Mouse (Mus musculus) lung, postnatal 0 days (tissue): ENCODE results near the gene Casp7. TPM values are rescaled to one million over a fixed set of nuclear protein-coding genes. Genes with fewer than 3 reads are reported as not detected.

Experiments used
- ATAC-seq: fragments of 200-750 bp; cut with Nextera tagmentation; 2 replicates; pipeline ENCODE4 v1.8.0; 2017; ENCODE audit warnings: moderate library complexity
- DNase-seq: peaks from one replicate; pipeline ENCODE4 v3.0.0-alpha.2; 2016; ENCODE audit warnings: low spot score
- H3K27ac ChIP-seq: fragments of 300-500 bp; sonication (generic); 2 replicates; pipeline ENCODE4 v1.5.1; 2014; ENCODE audit warnings: antibody characterized with exemption, mild to moderate bottlenecking, low read length, mixed read lengths
- H3K27me3 ChIP-seq: fragments of 300-500 bp; sonication (generic); replicated peaks from 2 replicates; pipeline ENCODE4 v1.6.1; 2014; ENCODE audit warnings: low read length, mixed read lengths; ENCODE audit not compliant: insufficient read depth
- H3K36me3 ChIP-seq: fragments of 300-500 bp; sonication (generic); 2 replicates; pipeline ENCODE4 v1.6.1; 2014; ENCODE audit warnings: low read length, mixed read lengths; ENCODE audit not compliant: insufficient read depth
- H3K4me1 ChIP-seq: fragments of 300-500 bp; sonication (generic); 2 replicates; pipeline ENCODE4 v1.6.1; 2014; ENCODE audit warnings: antibody characterized with exemption, low read depth, low read length, mixed read lengths; ENCODE audit not compliant: insufficient read depth
- H3K4me2 ChIP-seq: fragments of 300-500 bp; sonication (generic); replicated peaks from 2 replicates; pipeline ENCODE4 v1.6.1; 2014; ENCODE audit warnings: low read depth, mild to moderate bottlenecking, low read length, moderate library complexity, mixed read lengths
- H3K4me3 ChIP-seq: fragments of 300-500 bp; sonication (generic); 2 replicates; pipeline ENCODE4 v1.5.1; 2014; ENCODE audit warnings: low read depth, low read length
- H3K9ac ChIP-seq: fragments of 300-500 bp; sonication (generic); replicated peaks from 2 replicates; pipeline ENCODE4 v1.6.1; 2014; ENCODE audit warnings: low read depth, mild to moderate bottlenecking
- H3K9me3 ChIP-seq: fragments of 300-500 bp; sonication (generic); 2 replicates; pipeline ENCODE4 v1.6.1; 2016; ENCODE audit warnings: low read length, mixed read lengths
- CTCF ChIP-seq: IDR thresholded peaks from 2 replicates; pipeline ENCODE4 v1.5.1; 2016; ENCODE audit warnings: antibody characterized with exemption, mild to moderate bottlenecking
- EP300 ChIP-seq: IDR thresholded peaks from 2 replicates; pipeline ENCODE4 v1.6.1; 2016; ENCODE audit warnings: antibody characterized with exemption, mild to moderate bottlenecking, control low read depth
- WGBS: fragments of 180-500 bp; shearing (Covaris S2); extraction: QIAGEN DNeasy Blood & Tissue Kit; methylation state at CpG from one replicate; pipeline ENCODE4 v1.1.7; 2014; 5-methylcytosine and 5-hydroxymethylcytosine counted together
- polyA plus RNA-seq: library from polyadenylated mRNA; unstranded; fragments of >200 nt; fragmentation: Nextera tagmentation; extraction: Ambion mirVana; gene quantifications from 2 replicates; pipeline ENCODE4 v1.2.1, GENCODE M21; 2015

The Casp7 gene
- polyA plus RNA-seq, 1 experiment from 2014 or later: 21.8 TPM

- no peak overlapping the region for H3K4me3 ChIP-seq
- DNase-seq (no peak), ATAC-seq (no peak)
- H3K4me1 ChIP-seq: no peaks in the 10 kb centered on the region
- H3K4me2 ChIP-seq: no peak overlapping the region
- H3K9ac ChIP-seq: no peak overlapping the region
- WGBS: 64% methylated on average over 2 of the region's 2 CpGs
- H3K36me3 ChIP-seq: no peaks in the 10 kb centered on the region
- H3K27ac ChIP-seq: no peak overlapping the region
- H3K9me3 ChIP-seq: no peaks in the 10 kb centered on the region
- TF ChIP-seq CTCF (no peak), EP300 (no peak)
- no peaks in the 10 kb centered on the region for H3K27me3 ChIP-seq
These were observed 38.0 kb upstream of the Casp7 start for GRCm38 (mm10) chr19:56358890-56359289.

DNA sequence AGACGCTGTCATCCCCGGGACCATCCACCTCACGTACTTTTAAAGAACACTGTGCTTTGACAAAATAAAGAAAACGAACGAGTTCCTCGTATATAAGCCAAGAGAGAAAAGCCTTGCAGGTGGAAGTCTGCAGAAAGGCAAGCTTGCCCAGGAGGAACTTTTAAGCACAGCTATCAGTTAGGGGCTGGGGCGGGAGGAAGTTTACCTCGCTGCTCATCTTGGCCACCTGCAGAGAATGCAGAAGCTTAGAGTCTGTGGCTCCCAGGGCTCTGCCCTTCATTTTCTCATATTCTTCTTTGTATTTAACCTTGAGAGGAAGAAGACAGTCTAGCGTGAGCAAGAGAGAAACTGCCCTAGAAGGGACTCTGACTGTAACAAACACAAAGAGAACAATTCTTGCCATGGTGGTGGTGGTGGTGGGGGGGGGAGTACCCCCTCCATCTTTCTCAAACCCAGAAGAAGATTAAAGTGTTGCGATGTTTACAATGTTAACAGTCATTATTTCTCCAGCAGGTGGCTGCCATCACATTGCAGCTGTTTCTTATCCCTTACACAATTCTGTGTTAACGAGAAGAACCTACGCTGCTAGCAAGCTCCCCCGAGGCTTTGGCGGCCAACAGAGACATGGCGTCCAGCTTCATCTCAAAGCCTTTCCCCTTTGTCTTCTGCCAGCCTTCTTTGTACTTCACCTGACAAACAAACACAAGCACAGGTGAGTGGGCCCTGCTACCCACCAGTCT is 33.0 kb upstream of the Casp7 start:
- H3K36me3 ChIP-seq: no peaks in the 10 kb centered on the region
- H3K27ac ChIP-seq: peak overlapping the region; percentile 48; the same call in 1 of the 2 replicates
- no peak overlapping the region for H3K4me2 ChIP-seq
- ATAC-seq (peak; percentile 53), DNase-seq (peak; percentile 71)
- no peak overlapping the region for H3K4me3 ChIP-seq
- no peaks in the 10 kb centered on the region for H3K27me3 ChIP-seq
- TF ChIP-seq EP300 (peak; percentile 73), CTCF (no peak)
- no peaks in the 10 kb centered on the region for H3K4me1 ChIP-seq
- H3K9ac ChIP-seq: no peak overlapping the region
- no peaks in the 10 kb centered on the region for H3K9me3 ChIP-seq
- WGBS: 39% methylated on average over 15 of the region's 15 CpGs

GRCm38 (mm10) chr19:56364563-56364962 is 32.4 kb upstream of the Casp7 start:
- H3K27me3 ChIP-seq: no peaks in the 10 kb centered on the region
- ATAC-seq: peak; percentile 13; the same call in 1 of the 2 replicates
- H3K4me2 ChIP-seq: no peak overlapping the region
- H3K9me3 ChIP-seq: no peaks in the 10 kb centered on the region
- TF ChIP-seq EP300: no peak
- TF ChIP-seq CTCF: no peak
- 58% methylated on average over 8 of the region's 8 CpGs for WGBS
- H3K27ac ChIP-seq: peak overlapping the region; percentile 48; the same call in 1 of the 2 replicates
- H3K36me3 ChIP-seq: no peaks in the 10 kb centered on the region
- H3K4me3 ChIP-seq: no peak overlapping the region
- DNase-seq: no peak
- no peaks in the 10 kb centered on the region for H3K4me1 ChIP-seq
- no peak overlapping the region for H3K9ac ChIP-seq

- 66% methylated on average over 11 of the region's 11 CpGs for WGBS
- ATAC-seq (peak; percentile 82), DNase-seq (peak; percentile 85)
- H3K4me1 ChIP-seq: no peaks in the 10 kb centered on the region
- TF ChIP-seq EP300 (peak; percentile 63), CTCF (no peak)
- no peaks in the 10 kb centered on the region for H3K36me3 ChIP-seq
- no peak overlapping the region for H3K4me2 ChIP-seq
- H3K9me3 ChIP-seq: no peaks in the 10 kb centered on the region
- H3K4me3 ChIP-seq: no peak overlapping the region
- no peak overlapping the region for H3K9ac ChIP-seq
- no peaks in the 10 kb centered on the region for H3K27me3 ChIP-seq
- H3K27ac ChIP-seq: peak overlapping the region; percentile 72
These were observed 30.8 kb upstream of the Casp7 start for GRCm38 (mm10) chr19:56366168-56366567.

GRCm38 (mm10) chr19:56366625-56367024 is 30.3 kb upstream of the Casp7 start:
- WGBS: 62% methylated on average over 9 of the region's 9 CpGs
- no peak overlapping the region for H3K4me2 ChIP-seq
- H3K27me3 ChIP-seq: no peaks in the 10 kb centered on the region
- no peaks in the 10 kb centered on the region for H3K9me3 ChIP-seq
- H3K4me1 ChIP-seq: no peaks in the 10 kb centered on the region
- peak; percentile 52 for ATAC-seq
- H3K36me3 ChIP-seq: no peaks in the 10 kb centered on the region
- H3K9ac ChIP-seq: no peak overlapping the region
- peak overlapping the region; percentile 72 for H3K27ac ChIP-seq
- TF ChIP-seq CTCF: no peak
- no peak for TF ChIP-seq EP300
- H3K4me3 ChIP-seq: no peak overlapping the region
- peak; percentile 77 for DNase-seq

- 0 out of 2 replicates have a peak, but pooled peaks have one; percentile 34 for ATAC-seq
- no peaks in the 10 kb centered on the region for H3K36me3 ChIP-seq
These were observed 29.2 kb upstream of the Casp7 start for GRCm38 (mm10) chr19:56367778-56368177.

More at GRCm38 (mm10) chr19:56367778-56368177, 29.2 kb upstream of the Casp7 start:
- Histone ChIP-seq H3K9me3 (no peaks in the 10 kb centered on the region), H3K27me3 (no peaks in the 10 kb centered on the region), H3K4me3 (no peak overlapping the region), H3K4me2 (no peak overlapping the region), H3K9ac (no peak overlapping the region), H3K27ac (no peak overlapping the region), H3K4me1 (no peaks in the 10 kb centered on the region)
- TF ChIP-seq EP300 (no peak), CTCF (no peak)
- DNase-seq: peak; percentile 59
- whole genome bisulfite sequencing: 71% methylated on average over 7 of the region's 7 CpGs
